Mouse (Mus musculus): Measurements from ENCODE around the gene Crtc1. TPM values are rescaled to one million over a fixed set of nuclear protein-coding genes. Genes with fewer than 3 reads are reported as not detected.

The Crtc1 gene
- polyA plus RNA-seq, 1 experiment from 2014 or later: 6.9 TPM

DNA sequence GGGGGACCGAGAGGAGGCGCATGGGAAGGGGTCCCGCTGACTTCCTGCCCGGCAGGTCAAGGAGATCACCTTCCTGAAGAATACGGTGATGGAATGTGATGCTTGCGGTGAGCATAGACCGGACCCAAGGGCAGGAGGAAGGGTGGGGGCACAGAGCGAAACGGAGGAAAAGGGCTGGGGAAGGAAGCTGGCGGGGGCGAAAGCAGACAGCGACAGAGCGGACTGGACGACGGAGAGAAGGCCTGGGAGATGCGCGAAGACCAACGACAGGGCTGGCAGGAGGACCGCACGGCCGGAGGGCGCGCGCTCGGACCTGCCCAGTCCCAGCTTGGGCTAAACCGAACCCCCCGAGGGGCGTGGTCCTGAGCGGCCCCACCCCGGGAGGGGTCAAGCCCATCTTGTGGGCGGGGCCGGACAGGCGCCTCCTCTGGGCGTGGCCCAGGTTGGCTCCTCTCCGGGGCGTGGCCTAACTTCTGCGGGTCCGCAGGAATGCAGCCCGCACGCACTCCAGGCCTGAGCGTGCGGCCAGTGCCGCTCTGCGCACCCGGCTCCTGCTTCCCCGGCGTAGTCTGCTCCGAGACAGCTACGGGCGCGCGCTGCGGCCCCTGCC, 65.0 kb downstream of the Crtc1 start:
- H3K4me3 ChIP-seq: peak overlapping the region; percentile 45
- H3K4me2 ChIP-seq: peak overlapping the region; percentile 71
- H3K9ac ChIP-seq: peak overlapping the region; percentile 20; the same call in 1 of the 2 replicates
- H3K4me1 ChIP-seq: peaks cover 39% of the 10 kb centered on the region
- ATAC-seq: peak; percentile 68
- H3K27me3 ChIP-seq (replicated peaks): peaks cover 98% of the 10 kb centered on the region
- no peaks in the 10 kb centered on the region for H3K36me3 ChIP-seq
- WGBS (ENCODE audit: insufficient replicate concordance): 1% methylated on average over 52 of the region's 53 CpGs
- H3K9me3 ChIP-seq (replicated peaks): no peaks in the 10 kb centered on the region
- no peak overlapping the region for H3K27ac ChIP-seq

DNA sequence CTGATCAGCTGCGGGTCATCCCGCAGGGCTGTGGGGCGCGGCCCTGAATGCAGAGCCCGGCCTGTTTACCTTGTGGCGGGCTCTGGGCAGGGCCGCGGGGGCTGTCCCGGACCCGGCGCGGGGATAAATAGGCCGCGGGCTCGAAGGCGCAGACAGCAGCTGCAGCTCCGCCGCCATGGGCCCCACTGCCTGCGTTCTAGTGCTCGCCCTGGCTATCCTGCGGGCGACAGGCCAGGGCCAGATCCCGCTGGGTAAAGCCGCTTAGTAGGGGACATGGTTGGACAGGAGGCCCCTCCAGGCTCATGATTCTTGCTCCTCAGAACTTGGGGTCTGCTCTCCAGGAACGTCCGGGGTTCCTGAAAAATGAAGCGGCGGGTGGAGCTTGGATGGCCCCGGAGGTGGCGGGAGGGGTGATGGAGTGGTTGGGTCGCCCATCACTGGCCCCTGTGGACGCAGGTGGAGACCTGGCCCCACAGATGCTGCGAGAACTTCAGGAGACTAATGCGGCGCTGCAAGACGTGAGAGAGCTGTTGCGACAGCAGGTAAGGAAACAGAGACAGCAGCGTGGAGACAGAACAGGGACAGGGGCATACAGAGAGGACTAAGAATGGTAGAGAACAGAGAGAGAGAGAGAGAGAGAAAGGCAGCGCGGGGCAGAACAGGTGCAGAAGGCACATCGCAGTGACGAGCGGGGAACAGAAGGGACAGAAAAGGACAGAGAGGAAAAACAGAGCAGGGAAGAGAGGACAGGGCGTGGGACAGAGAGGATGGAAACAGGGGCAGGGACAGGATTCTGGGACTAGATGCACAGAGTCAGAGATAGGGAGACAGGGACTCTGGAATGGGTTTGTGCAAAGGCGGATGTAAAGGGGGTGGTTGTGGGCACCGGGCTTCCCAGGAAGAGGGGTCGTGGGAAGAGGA, 65.7 kb downstream of the Crtc1 start, which contains the start of gene Comp:
TSS of gene Comp (plus strand) at position 162 of the 921 bp plus-strand sequence.
- WGBS (ENCODE audit: insufficient replicate concordance): 5% methylated on average over 47 of the region's 47 CpGs
- Histone ChIP-seq H3K27me3 (replicated peaks) (peaks cover 95% of the 10 kb centered on the region), H3K27ac (no peak within 1 kb of the TSS), H3K9ac (0 out of 2 replicates have a peak within 1 kb of the TSS, but pooled peaks have one; percentile 12), H3K4me3 (peak within 1 kb of the TSS; percentile 45), H3K36me3 (no peaks in the 10 kb centered on the region), H3K9me3 (replicated peaks) (no peaks in the 10 kb centered on the region), H3K4me2 (peak within 1 kb of the TSS; percentile 71), H3K4me1 (peaks cover 39% of the 10 kb centered on the region)
- no peak for ATAC-seq

DNA sequence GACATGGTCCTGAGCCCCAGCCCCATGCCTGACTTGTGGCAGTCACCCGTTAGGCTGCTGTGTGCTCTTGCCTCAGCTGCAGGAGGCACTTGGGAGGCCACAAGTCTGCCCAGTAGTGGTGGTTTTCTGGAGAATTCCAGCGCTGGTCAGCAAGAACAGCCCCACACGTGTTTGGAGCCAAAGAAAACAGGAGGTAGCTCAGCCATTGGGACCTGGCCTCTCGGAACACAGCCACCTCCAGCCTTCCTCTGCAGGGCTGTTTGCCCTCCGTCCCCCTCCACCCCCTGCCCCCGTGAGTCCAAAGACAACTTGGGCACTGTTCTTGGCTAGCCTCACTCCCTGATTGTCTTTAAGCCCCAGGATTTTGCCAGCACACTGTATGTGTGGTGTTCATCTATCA, 67.4 kb downstream of the Crtc1 start:
- Histone ChIP-seq H3K4me2 (no peak overlapping the region), H3K9me3 (replicated peaks) (no peaks in the 10 kb centered on the region), H3K9ac (no peak overlapping the region), H3K4me3 (no peak overlapping the region), H3K27me3 (replicated peaks) (peaks cover 78% of the 10 kb centered on the region), H3K4me1 (peaks cover 38% of the 10 kb centered on the region), H3K36me3 (no peaks in the 10 kb centered on the region), H3K27ac (no peak overlapping the region)
- 41% methylated on average over 6 of the region's 6 CpGs for WGBS (ENCODE audit: insufficient replicate concordance)
- no peak for ATAC-seq

DNA sequence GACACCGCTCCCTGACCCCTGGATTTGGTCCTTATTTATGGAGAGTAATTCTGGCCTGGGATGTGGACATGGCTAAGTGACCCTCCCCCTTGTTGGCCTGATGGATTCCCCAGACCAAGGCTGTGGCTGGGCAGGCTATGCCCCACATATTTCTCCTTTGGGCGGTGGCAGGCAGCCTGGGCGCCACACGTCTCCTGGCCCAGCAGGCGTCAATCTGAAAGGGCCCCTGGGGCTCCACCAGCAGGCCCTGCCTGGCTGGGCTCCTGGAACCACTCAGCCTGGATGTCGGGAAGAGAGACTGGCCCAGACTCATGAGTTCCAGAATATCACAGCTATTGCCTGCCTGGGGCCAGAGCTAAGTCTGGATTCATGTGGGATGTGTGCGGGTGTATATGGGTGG, 68.9 kb downstream of the Crtc1 start:
- Histone ChIP-seq H3K27me3 (replicated peaks) (peaks cover 71% of the 10 kb centered on the region), H3K27ac (no peak overlapping the region), H3K4me2 (no peak overlapping the region), H3K9me3 (replicated peaks) (no peaks in the 10 kb centered on the region), H3K9ac (no peak overlapping the region), H3K4me1 (peaks cover 36% of the 10 kb centered on the region), H3K4me3 (no peak overlapping the region), H3K36me3 (no peaks in the 10 kb centered on the region)
- ATAC-seq: no peak
- WGBS (ENCODE audit: insufficient replicate concordance): 77% methylated on average over 7 of the region's 7 CpGs

DNA sequence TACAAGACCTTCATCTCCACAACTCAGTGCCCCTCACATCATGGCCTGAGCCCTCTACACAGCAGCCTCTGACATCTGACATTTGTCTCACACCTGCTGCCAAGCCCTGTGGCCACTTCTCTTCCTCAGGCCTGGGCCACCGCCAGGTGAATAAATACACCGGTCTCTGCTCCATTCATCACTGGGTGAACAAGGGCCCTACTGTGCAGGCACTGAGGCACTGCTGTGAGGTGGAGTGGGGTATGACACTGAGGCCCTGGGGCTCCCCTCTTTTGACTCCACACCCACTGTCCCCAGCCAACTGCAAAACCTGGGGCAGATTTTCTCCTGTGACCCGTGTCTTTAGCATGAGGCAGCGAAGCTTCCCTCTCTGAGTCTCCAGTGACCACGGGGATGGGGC, 72.8 kb downstream of the Crtc1 start:
- WGBS (ENCODE audit: insufficient replicate concordance): 58% methylated on average over 5 of the region's 5 CpGs
- Histone ChIP-seq H3K4me2 (no peak overlapping the region), H3K9ac (no peak overlapping the region), H3K36me3 (no peaks in the 10 kb centered on the region), H3K9me3 (replicated peaks) (no peaks in the 10 kb centered on the region), H3K27me3 (replicated peaks) (peaks cover 49% of the 10 kb centered on the region), H3K4me3 (no peak overlapping the region), H3K27ac (no peak overlapping the region), H3K4me1 (peaks cover 18% of the 10 kb centered on the region)
- ATAC-seq: no peak

DNA sequence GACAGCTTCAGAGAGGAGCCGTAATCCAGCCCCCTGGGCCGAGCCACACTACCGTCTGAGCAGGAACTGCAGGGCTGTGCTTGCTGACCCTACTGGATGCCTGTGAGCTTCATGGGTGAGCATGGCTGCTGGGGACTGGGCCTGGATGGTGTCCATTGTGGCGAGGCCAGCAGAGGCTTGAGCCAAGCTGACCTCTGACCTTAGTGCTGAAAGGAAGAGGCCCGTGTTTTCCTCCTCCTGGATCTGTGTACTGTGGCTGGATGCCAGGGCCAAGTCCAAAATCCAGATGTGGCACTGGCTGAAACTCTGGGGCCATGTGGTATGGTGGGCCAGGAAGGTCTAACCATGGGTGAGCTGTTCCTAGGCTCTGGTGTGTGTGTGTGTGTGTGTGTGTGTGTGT, 75.3 kb downstream of the Crtc1 start:
- Histone ChIP-seq H3K27me3 (replicated peaks) (peaks cover 34% of the 10 kb centered on the region), H3K4me1 (peaks cover 18% of the 10 kb centered on the region), H3K9ac (no peak overlapping the region), H3K4me3 (no peak overlapping the region), H3K4me2 (no peak overlapping the region), H3K36me3 (no peaks in the 10 kb centered on the region), H3K9me3 (replicated peaks) (no peaks in the 10 kb centered on the region), H3K27ac (no peak overlapping the region; the same call in 1 of the 2 replicates)
- peak; percentile 63 for ATAC-seq
- WGBS (ENCODE audit: insufficient replicate concordance): 50% methylated on average over 5 of the region's 5 CpGs

DNA sequence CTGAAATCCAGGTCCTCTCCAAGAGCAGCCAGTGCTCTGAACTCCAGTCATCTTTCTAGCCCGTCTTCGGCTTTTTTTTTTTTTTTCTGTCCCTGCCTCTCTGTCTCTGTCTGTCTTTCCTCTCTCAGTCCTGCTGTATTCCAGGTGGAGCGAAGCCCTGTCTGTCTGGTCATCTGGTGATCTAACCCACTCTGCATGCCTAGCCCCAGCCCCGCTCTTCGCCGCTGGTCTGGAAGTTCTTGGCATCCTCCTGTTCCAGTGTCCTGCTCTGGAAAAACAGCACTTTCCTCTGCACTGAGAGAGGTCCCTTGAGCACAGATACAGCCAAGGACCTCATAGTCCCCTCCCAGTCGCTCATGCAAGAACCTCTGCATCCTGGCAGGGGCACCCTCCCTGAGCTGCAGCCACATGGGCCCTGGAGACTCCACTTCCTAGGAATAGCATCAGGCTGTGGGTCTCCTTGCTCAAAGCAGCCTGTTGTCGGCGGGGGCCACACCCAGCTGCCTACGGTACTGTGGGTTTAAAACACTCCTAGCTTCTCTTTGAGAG, 77.8 kb downstream of the Crtc1 start:
- peaks cover 27% of the 10 kb centered on the region for H3K4me1 ChIP-seq
- no peak overlapping the region for H3K27ac ChIP-seq
- ATAC-seq: no peak
- H3K36me3 ChIP-seq: no peaks in the 10 kb centered on the region
- WGBS (ENCODE audit: insufficient replicate concordance): 68% methylated on average over 10 of the region's 10 CpGs
- H3K4me3 ChIP-seq: no peak overlapping the region
- no peak overlapping the region for H3K4me2 ChIP-seq
- no peaks in the 10 kb centered on the region for H3K9me3 ChIP-seq (replicated peaks)
- H3K27me3 ChIP-seq (replicated peaks): peaks cover 28% of the 10 kb centered on the region
- H3K9ac ChIP-seq: no peak overlapping the region

DNA sequence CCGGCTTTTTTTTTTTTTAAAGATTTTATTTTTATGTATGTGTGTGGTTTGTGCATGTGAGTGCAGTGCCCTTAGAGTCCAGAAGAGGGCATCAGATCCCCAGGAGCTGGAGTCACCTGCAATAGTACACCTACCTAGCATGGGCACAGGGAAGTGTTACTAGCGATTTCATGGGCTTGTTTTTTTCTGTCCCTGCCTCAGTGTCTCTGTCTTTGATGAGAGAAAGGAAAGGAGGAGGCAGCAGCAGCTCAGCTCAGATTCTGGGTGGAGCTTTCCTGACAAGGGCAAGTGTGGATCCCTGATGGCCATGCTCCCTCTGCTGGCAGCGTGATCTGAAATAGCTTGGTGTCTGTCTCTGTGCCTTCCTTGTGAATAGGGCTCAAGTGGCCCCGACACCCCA, 78.6 kb downstream of the Crtc1 start:
- ATAC-seq: no peak
- Histone ChIP-seq H3K4me1 (peaks cover 29% of the 10 kb centered on the region), H3K9me3 (replicated peaks) (no peaks in the 10 kb centered on the region), H3K27me3 (replicated peaks) (peaks cover 25% of the 10 kb centered on the region), H3K36me3 (no peaks in the 10 kb centered on the region), H3K27ac (no peak overlapping the region), H3K4me2 (no peak overlapping the region), H3K9ac (no peak overlapping the region), H3K4me3 (no peak overlapping the region)
- WGBS (ENCODE audit: insufficient replicate concordance): 46% methylated on average over 4 of the region's 4 CpGs

DNA sequence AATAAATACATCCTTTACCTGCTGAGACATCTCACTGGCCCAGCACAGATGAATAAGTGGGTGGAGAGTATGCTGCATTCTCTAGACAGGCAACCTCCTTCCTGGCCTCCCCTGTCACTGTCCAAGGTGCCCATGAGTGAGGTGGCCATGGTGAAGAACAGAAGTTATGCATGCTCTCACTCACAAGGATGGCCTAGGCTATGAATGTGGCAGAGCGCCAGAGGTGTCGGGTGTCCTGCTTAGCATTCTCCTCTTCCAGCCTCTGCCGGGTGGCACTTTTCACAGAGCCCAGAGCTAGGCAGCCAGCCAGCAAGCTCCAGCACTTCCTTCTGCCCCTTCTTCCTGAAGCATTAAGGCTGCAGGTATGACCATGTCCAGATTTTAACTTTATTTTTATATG, 80.0 kb downstream of the Crtc1 start:
- Histone ChIP-seq H3K9me3 (replicated peaks) (no peaks in the 10 kb centered on the region), H3K4me2 (no peak overlapping the region), H3K27ac (no peak overlapping the region), H3K4me1 (peaks cover 37% of the 10 kb centered on the region), H3K4me3 (no peak overlapping the region), H3K27me3 (replicated peaks) (peaks cover 25% of the 10 kb centered on the region), H3K9ac (no peak overlapping the region), H3K36me3 (no peaks in the 10 kb centered on the region)
- 59% methylated on average over 3 of the region's 3 CpGs for WGBS (ENCODE audit: insufficient replicate concordance)
- ATAC-seq: no peak

DNA sequence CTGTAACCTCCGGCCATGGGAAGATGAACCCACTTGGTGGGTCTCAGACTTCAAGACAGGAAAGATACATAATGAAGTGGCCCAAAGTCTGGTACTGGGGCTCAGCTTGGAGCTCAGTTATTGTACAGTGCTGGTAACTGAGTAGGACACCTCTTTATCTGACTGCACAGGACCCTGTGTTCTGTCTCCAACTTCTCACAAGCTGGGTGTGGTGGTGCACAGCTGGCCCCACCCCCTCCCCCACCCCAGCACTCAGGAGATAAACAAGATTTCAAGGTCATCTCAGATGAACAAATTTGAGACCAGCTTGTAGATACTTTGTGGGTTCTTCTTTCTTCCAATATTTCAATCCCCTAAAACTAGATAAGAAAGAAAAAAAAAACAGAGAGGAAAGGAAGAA, 83.3 kb downstream of the Crtc1 start:
- Histone ChIP-seq H3K36me3 (peaks cover 3% of the 10 kb centered on the region), H3K27ac (peak overlapping the region; percentile 93), H3K9ac (peak overlapping the region; percentile 59), H3K4me2 (peak overlapping the region; percentile 55), H3K4me3 (peak overlapping the region; percentile 22), H3K9me3 (replicated peaks) (no peaks in the 10 kb centered on the region), H3K4me1 (peaks cover 56% of the 10 kb centered on the region), H3K27me3 (replicated peaks) (0 out of 2 replicates have a peak, but pooled peaks cover 4% of the 10 kb centered on the region)
- WGBS (ENCODE audit: insufficient replicate concordance): 33% methylated on average over 1 of the region's 1 CpGs
- peak; percentile 85 for ATAC-seq

DNA sequence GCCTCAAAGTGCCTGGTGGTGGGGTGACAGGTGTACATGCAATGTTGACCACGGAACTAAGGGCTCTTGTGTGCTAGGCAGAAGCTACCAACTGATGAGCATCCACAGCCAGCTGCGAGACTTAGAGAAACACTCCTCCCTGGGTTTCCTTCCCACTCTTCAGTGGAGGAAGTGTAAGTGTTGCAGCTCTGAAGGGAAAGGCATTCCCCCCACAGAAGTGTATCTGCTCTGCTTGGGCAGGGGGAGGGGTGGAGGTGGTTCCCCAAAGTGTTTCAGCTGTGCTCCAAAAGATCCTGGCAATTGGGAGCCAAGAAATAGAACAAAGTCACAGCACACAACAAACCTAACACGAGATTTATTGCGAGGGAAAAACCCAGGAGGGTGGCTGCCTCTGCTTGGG, 85.4 kb downstream of the Crtc1 start:
- Histone ChIP-seq H3K4me2 (peak overlapping the region; percentile 75), H3K36me3 (peaks cover 24% of the 10 kb centered on the region), H3K9me3 (replicated peaks) (no peaks in the 10 kb centered on the region), H3K27ac (peak overlapping the region; percentile 91), H3K27me3 (replicated peaks) (no peaks in the 10 kb centered on the region), H3K9ac (peak overlapping the region; percentile 69), H3K4me3 (peak overlapping the region; percentile 95), H3K4me1 (peaks cover 77% of the 10 kb centered on the region)
- 60% methylated on average over 4 of the region's 4 CpGs for WGBS (ENCODE audit: insufficient replicate concordance)
- ATAC-seq: no peak
